Mouse (Mus musculus) forebrain, embryonic 12.5 days (tissue): Measurements from ENCODE around the gene Tagln. TPM values are rescaled to one million over a fixed set of nuclear protein-coding genes. Genes with fewer than 3 reads are reported as not detected.

Experiments
- ATAC-seq: fragments of 200-750 bp; cut with Nextera tagmentation; 2 replicates; pipeline ENCODE4 v1.8.0; 2017; ENCODE audit warnings: moderate TSS enrichment; ENCODE audit not compliant: low FRiP score
- H3K27ac ChIP-seq: fragments of 300-500 bp; sonication (generic); 2 replicates; pipeline ENCODE4 v1.5.1; 2016; ENCODE audit warnings: mild to moderate bottlenecking
- H3K27me3 ChIP-seq: fragments of 300-500 bp; sonication (generic); 2 replicates; pipeline ENCODE4 v1.6.1; 2016; ENCODE audit warnings: mild to moderate bottlenecking
- H3K36me3 ChIP-seq: fragments of 300-500 bp; sonication (generic); replicated peaks from 2 replicates; pipeline ENCODE4 v1.6.1; 2016; ENCODE audit warnings: mild to moderate bottlenecking
- H3K4me1 ChIP-seq: fragments of 300-500 bp; sonication (generic); 2 replicates; pipeline ENCODE4 v1.6.1; 2016
- H3K4me2 ChIP-seq: fragments of 300-500 bp; sonication (generic); 2 replicates; pipeline ENCODE4 v1.6.1; 2016; ENCODE audit warnings: mild to moderate bottlenecking, moderate library complexity
- H3K4me3 ChIP-seq: fragments of 300-500 bp; sonication (generic); replicated peaks from 2 replicates; pipeline ENCODE4 v1.5.1; 2016; ENCODE audit warnings: mild to moderate bottlenecking
- H3K9ac ChIP-seq: fragments of 300-500 bp; sonication (generic); 2 replicates; pipeline ENCODE4 v1.6.1; 2016; ENCODE audit warnings: mild to moderate bottlenecking
- H3K9me3 ChIP-seq: fragments of 300-500 bp; sonication (generic); 2 replicates; pipeline ENCODE4 v1.6.1; 2016
- WGBS: fragments of 180-500 bp; shearing (Covaris S2); methylation state at CpG from one replicate; pipeline ENCODE4 v1.1.7; 2016; 5-methylcytosine and 5-hydroxymethylcytosine counted together
- polyA plus RNA-seq: library from polyadenylated mRNA; unstranded; fragments of >200 nt; fragmentation: Nextera tagmentation; extraction: Ambion mirVana; gene quantifications from 2 replicates; pipeline ENCODE4 v1.2.1, GENCODE M21; 2016

The Tagln gene
- polyA plus RNA-seq, 1 experiment from 2014 or later: 16.7 TPM

- no peak overlapping the region for H3K9ac ChIP-seq
- H3K4me3 ChIP-seq: no peak overlapping the region
- no peaks in the 10 kb centered on the region for H3K4me1 ChIP-seq
- no peak overlapping the region for H3K27ac ChIP-seq
- no peak overlapping the region for H3K4me2 ChIP-seq
- no peaks in the 10 kb centered on the region for H3K9me3 ChIP-seq
- 88% methylated on average over 8 of the region's 8 CpGs for WGBS
- peaks cover 87% of the 10 kb centered on the region for H3K36me3 ChIP-seq
- H3K27me3 ChIP-seq: no peaks in the 10 kb centered on the region
- no peak for ATAC-seq
Measured at GRCm38 (mm10) chr9:45943628-45944505, 8.0 kb upstream of the Tagln start.

GRCm38 (mm10) chr9:45942916-45943315 lies 7.1 kb upstream of the Tagln start:
- H3K4me1 ChIP-seq: no peaks in the 10 kb centered on the region
- H3K27me3 ChIP-seq: no peaks in the 10 kb centered on the region
- H3K27ac ChIP-seq: no peak overlapping the region
- H3K4me3 ChIP-seq: no peak overlapping the region
- no peaks in the 10 kb centered on the region for H3K9me3 ChIP-seq
- 87% methylated on average over 8 of the region's 8 CpGs for WGBS
- no peak overlapping the region for H3K4me2 ChIP-seq
- peaks cover 88% of the 10 kb centered on the region for H3K36me3 ChIP-seq
- no peak for ATAC-seq
- no peak overlapping the region for H3K9ac ChIP-seq

GRCm38 (mm10) chr9:45942464-45942863 lies 6.6 kb upstream of the Tagln start:
- H3K27ac ChIP-seq: no peak overlapping the region
- H3K27me3 ChIP-seq: no peaks in the 10 kb centered on the region
- no peak overlapping the region for H3K4me2 ChIP-seq
- H3K4me1 ChIP-seq: no peaks in the 10 kb centered on the region
- H3K4me3 ChIP-seq: no peak overlapping the region
- H3K9ac ChIP-seq: no peak overlapping the region
- ATAC-seq: no peak
- H3K36me3 ChIP-seq: peaks cover 85% of the 10 kb centered on the region
- no peaks in the 10 kb centered on the region for H3K9me3 ChIP-seq
- 95% methylated on average over 16 of the region's 16 CpGs for WGBS

- Histone ChIP-seq H3K36me3 (peaks cover 76% of the 10 kb centered on the region), H3K9me3 (no peaks in the 10 kb centered on the region), H3K9ac (0 out of 2 replicates have a peak overlapping the region, but pooled peaks have one; percentile 7), H3K4me1 (no peaks in the 10 kb centered on the region), H3K4me3 (no peak overlapping the region), H3K27ac (no peak overlapping the region), H3K4me2 (no peak overlapping the region), H3K27me3 (peaks cover 3% of the 10 kb centered on the region; the same call in 1 of the 2 replicates)
- 58% methylated on average over 18 of the region's 18 CpGs for WGBS
- ATAC-seq: no peak
Measured at GRCm38 (mm10) chr9:45941329-45941888, 5.6 kb upstream of the Tagln start.

- Histone ChIP-seq H3K27me3 (peaks cover 14% of the 10 kb centered on the region; the same call in 1 of the 2 replicates), H3K27ac (no peak overlapping the region), H3K4me1 (peaks cover 7% of the 10 kb centered on the region), H3K9me3 (no peaks in the 10 kb centered on the region), H3K4me3 (no peak overlapping the region), H3K4me2 (no peak overlapping the region), H3K36me3 (peaks cover 64% of the 10 kb centered on the region), H3K9ac (no peak overlapping the region)
- 93% methylated on average over 6 of the region's 6 CpGs for WGBS
- ATAC-seq: no peak
Measured at GRCm38 (mm10) chr9:45939794-45940193, 3.9 kb upstream of the Tagln start.

- Histone ChIP-seq H3K9ac (no peak overlapping the region), H3K4me1 (peaks cover 7% of the 10 kb centered on the region), H3K36me3 (peaks cover 58% of the 10 kb centered on the region), H3K9me3 (no peaks in the 10 kb centered on the region), H3K4me2 (no peak overlapping the region), H3K4me3 (no peak overlapping the region), H3K27me3 (peaks cover 14% of the 10 kb centered on the region; the same call in 1 of the 2 replicates), H3K27ac (no peak overlapping the region)
- 86% methylated on average over 15 of the region's 15 CpGs for WGBS
- ATAC-seq: no peak
Measured at GRCm38 (mm10) chr9:45938952-45939637, 3.2 kb upstream of the Tagln start.

- peaks cover 48% of the 10 kb centered on the region for H3K36me3 ChIP-seq
- peaks cover 7% of the 10 kb centered on the region for H3K4me1 ChIP-seq
- no peak overlapping the region for H3K4me2 ChIP-seq
- no peak for ATAC-seq
- H3K9ac ChIP-seq: no peak overlapping the region
- 93% methylated on average over 8 of the region's 8 CpGs for WGBS
- no peak overlapping the region for H3K27ac ChIP-seq
- H3K9me3 ChIP-seq: no peaks in the 10 kb centered on the region
- H3K27me3 ChIP-seq: peaks cover 14% of the 10 kb centered on the region; the same call in 1 of the 2 replicates
- no peak overlapping the region for H3K4me3 ChIP-seq
Measured at GRCm38 (mm10) chr9:45938088-45938487, 2.2 kb upstream of the Tagln start.

GRCm38 (mm10) chr9:45936883-45937282 lies 1.0 kb upstream of the Tagln start:
- H3K9ac ChIP-seq: no peak overlapping the region
- H3K9me3 ChIP-seq: no peaks in the 10 kb centered on the region
- H3K27ac ChIP-seq: no peak overlapping the region
- no peak overlapping the region for H3K4me3 ChIP-seq
- H3K4me2 ChIP-seq: no peak overlapping the region
- H3K4me1 ChIP-seq: peaks cover 7% of the 10 kb centered on the region
- H3K27me3 ChIP-seq: peaks cover 14% of the 10 kb centered on the region; the same call in 1 of the 2 replicates
- WGBS: 22% methylated on average over 3 of the region's 3 CpGs
- H3K36me3 ChIP-seq: peaks cover 36% of the 10 kb centered on the region
- ATAC-seq: no peak

- H3K4me2 ChIP-seq: no peak overlapping the region
Measured at GRCm38 (mm10) chr9:45932571-45933415, 3.1 kb downstream of the Tagln start.

GRCm38 (mm10) chr9:45931958-45932357 lies 3.9 kb downstream of the Tagln start:
- Histone ChIP-seq H3K27ac (no peak overlapping the region), H3K36me3 (peaks cover 45% of the 10 kb centered on the region), H3K9me3 (no peaks in the 10 kb centered on the region), H3K4me2 (no peak overlapping the region), H3K4me1 (peaks cover 7% of the 10 kb centered on the region), H3K27me3 (peaks cover 14% of the 10 kb centered on the region; the same call in 1 of the 2 replicates), H3K4me3 (no peak overlapping the region), H3K9ac (no peak overlapping the region)
- no peak for ATAC-seq
- WGBS: 61% methylated on average over 1 of the region's 1 CpGs

More at GRCm38 (mm10) chr9:45932571-45933415, 3.1 kb downstream of the Tagln start:
- 89% methylated on average over 11 of the region's 11 CpGs for WGBS
- Histone ChIP-seq H3K9ac (no peak overlapping the region), H3K27ac (no peak overlapping the region), H3K27me3 (peaks cover 14% of the 10 kb centered on the region; the same call in 1 of the 2 replicates), H3K4me3 (no peak overlapping the region), H3K36me3 (peaks cover 36% of the 10 kb centered on the region), H3K9me3 (no peaks in the 10 kb centered on the region), H3K4me1 (peaks cover 7% of the 10 kb centered on the region)
- ATAC-seq: no peak

GRCm38 (mm10) chr9:45929285-45929684 lies 6.6 kb downstream of the Tagln start:
- Histone ChIP-seq H3K27me3 (no peaks in the 10 kb centered on the region), H3K9ac (no peak overlapping the region), H3K4me3 (no peak overlapping the region), H3K4me2 (no peak overlapping the region), H3K4me1 (no peaks in the 10 kb centered on the region), H3K9me3 (no peaks in the 10 kb centered on the region), H3K36me3 (peaks cover 58% of the 10 kb centered on the region), H3K27ac (no peak overlapping the region)
- WGBS: 90% methylated on average over 5 of the region's 5 CpGs
- no peak for ATAC-seq
